Mouse (Mus musculus): ENCODE results near the gene Adrm1.
"Not testable (repeated sequence)": the region's sequence is repeated elsewhere in the genome, so short reads cannot be mapped to it uniquely, and the experiment has no call there.

The Adrm1 gene

DNA sequence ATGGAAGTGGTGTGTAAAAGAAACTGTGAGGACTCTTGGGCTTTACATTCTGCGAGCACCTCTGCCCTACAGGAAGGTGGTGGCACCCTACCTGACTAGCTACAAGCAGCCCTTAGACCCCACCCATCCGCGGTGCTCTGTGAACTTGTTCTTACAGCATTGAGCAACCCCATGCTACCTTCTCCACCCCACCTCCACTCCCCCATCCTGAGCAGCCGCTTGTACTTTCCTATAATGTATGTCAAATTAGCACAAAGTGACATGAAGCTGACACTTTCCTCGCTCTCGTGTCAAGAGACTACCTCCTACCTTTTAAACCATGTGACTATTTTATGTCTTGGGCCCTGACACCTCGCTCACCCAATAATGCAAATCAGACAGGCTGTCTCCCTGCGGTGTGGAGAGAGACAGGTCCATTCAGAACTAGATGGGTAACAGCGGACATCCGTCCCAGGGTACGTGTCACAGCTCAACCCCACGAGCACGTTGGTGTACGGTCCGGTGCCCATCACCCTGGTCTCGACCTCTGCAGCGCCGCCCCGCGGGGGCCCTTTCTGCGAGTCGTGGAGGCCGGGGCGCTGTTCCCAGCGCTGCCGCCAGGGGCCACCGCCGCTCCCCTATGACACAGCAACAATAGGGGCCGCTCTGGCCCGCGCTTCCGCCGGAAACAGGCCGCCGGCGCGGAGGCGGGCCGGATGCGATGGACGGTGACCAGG is at the start of gene Adrm1:
Gene Adrm1, plus strand, starts transcription at position 680 of the 716 bp plus-strand sequence.
- DNase-seq (ENCODE audit: low spot score in 2 of 2), result peak; percentile 97

DNA sequence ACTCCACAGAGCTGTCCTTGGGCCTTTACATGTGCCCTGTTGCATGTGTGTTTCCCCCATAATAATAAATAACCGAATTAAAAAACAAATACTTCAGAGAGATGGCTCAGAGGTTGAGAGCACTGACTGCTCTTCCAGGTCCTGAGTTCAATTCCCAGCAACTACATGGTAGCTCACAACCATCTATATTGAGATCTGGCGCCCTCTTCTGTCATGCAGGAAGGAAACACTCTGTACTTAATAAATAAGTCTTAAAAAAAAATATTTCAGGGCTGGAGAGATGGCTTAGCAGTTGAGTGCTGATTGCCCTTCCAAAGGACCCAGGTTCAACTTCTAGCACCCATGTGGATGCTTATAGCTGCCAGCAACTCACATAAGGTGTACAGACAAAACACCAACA is 47.1 kb upstream of the Adrm1 start:
- DNase-seq (ENCODE audit: low spot score in 2 of 2), result no peak

DNA sequence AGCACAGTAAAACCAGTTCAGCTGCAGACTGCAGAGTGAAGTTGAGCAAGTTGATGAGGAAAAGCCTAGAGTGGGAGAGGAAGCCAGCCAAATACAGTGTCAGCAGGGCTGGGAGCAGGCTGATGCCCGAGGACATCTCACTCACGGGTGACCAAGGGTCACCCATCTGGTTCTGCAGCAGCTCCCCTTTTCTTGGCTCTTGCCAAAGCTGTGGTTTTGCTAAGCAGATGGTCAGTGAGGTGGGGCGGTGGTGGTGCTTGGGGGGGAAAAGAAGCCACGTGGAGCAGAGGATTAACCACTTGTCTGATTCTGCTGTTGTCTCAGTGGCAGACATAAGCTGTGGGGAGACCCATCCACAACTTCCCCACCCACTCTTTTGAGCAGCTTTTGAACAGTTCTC is 45.1 kb upstream of the Adrm1 start:
- DNase-seq (ENCODE audit: low spot score in 2 of 2), result no peak

DNA sequence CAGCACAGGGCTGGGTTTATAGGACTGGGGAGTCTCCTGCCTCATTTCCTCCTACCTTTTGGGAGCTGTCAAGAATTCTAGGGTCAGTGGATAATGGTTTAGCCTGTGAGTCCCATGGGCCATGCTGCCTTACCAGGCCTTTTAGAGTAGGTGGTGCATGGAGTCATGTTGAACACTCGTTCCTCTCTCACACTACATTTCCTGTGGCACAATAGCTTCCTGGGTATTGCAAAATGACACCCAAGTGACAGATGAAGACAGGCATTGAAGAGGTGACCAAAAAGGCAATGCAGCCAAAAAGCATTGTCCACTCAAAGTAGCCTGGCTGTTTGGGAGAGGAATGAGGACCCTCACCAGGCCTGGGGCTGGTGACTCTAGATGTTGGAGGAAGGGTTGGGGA is 43.6 kb upstream of the Adrm1 start:
- no peak for DNase-seq (ENCODE audit: low spot score in 2 of 2)

DNA sequence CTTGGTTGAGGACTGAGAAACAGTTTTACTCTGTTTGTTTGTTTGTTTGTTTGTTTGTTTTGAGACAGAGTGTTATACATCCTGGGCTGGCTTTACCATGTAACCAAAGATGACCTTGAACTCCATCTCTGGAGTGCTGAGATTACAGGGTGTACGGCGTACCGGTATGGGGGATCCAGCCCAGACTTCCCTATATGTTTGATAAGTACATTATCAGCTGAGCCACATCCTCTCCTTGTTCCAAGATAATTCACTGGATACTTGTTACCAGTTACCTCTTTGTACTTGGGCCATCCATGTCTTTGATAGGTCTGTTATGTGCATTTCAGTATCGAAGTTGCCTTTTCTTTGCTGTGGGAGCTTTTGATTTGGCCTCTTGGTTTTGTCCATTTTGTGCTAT is 38.1 kb upstream of the Adrm1 start:
- no peak for DNase-seq (ENCODE audit: low spot score in 2 of 2)

DNA sequence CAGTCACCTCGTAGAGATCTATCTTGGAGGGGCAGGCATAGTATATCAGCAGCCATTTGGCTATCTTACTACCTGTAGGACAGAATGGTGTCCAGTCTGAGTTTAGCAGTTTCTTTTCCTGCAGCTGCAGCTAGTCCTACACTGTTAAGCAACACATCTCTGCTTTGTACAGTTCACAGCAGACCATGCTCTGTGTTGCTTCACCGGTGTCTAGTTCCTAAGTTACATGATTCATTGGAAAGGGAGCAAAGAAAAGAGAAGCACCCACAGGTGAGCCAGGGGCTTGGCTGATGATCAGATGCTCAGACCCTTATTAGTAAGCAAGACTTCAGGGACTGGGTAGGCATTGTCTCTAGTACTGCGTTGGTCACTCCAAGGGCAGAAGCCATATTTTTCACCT is 37.4 kb upstream of the Adrm1 start:
- no peak for DNase-seq (ENCODE audit: low spot score in 2 of 2)

DNA sequence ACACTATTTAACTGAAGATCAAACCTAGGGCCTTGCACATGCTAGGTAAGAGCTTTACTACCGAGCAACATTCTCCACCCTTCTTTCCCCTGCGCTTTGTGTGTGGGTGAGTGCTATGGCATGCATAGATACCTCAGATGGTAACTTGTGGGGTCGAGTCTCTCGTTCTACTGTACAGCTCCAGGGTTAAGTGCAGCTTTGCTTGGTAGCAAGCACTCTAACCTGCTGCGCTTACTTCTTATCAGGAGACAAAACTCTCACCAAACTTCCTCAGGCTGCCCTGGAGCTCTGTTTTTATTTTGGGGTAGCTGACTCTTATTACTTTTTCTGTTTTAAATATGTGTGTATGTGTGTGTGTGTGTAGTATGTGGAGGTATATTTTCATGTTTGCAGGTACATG is 35.9 kb upstream of the Adrm1 start:
- no peak for DNase-seq (ENCODE audit: low spot score in 2 of 2)

DNA sequence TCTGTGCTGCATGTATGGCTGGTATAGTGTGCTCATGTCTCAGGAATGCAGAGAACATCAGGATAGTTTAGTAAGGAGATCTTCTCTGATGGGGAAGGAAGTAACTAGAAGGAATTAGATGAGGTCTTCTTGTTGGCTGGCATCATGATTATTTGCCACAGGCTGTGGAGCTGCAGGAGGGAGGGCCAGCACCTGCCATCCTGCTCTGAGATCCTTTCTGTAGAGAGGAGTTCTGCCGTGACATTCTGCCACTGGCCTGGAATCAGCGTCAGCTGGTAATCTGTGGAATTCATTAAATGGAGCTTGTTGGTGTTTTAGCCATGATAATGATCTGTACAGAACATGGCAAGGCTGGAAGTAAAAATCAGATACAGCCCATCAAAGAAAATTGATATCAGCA is 25.2 kb upstream of the Adrm1 start:
- DNase-seq (ENCODE audit: low spot score in 2 of 2), result no peak

DNA sequence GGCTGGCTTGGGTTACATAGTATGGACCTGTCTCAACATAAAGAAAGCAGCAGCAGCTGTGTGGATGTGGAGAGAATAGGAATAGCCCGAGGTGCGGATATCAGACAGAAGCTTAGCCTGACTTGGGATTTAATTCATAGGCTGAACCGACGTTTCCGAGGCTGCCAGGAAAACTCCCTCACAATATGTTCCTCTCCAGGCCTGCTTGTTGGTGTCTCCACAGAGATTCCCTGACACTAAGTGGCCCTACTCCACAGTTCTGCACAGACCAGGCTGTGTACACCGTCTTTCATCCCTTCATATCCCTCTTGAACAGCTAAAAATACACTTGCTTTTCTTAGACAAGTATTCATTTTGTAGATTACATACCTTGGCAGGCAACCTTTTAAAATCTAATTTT is 23.9 kb upstream of the Adrm1 start:
- no peak for DNase-seq (ENCODE audit: low spot score in 2 of 2)

DNA sequence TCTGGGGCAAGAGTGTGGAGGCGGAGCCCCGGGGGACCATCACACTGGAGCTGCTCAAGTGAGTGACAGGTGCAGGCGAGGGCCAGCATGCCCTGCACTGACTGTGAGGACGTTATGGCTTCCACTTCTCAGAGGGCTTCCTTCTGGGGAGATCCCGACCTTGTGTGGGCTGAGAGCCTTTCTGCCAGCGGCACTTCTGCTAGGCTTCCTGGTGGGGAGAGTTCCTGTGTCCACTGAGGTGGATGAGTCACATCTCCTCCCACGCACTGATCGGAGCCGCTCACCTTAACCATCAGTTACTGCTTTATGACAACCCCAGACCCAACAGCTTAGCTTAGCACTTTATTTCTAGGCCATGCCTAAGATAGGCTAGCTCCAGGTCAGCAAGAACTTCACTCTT is 22.7 kb upstream of the Adrm1 start:
- no peak for DNase-seq (ENCODE audit: low spot score in 2 of 2)

DNA sequence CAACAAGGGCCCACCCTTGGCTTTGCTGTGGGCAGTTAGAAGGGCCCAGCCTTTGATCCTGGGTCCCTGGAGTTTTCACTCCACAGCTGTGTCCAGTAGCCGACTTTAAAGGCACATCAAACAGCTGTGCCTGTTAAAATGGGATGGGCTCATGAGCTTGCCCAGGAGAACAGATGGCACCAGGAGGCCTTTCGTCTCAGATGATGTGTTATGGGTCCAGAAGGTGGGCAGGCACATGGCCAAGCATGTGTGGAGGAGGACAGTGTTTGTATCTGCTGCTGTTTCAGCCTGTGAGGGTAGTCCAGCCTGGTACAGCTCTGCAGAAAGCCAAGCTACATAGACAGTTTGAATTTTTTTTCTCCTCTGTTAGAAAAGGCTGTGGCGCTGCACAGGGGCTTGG is 16.5 kb upstream of the Adrm1 start:
- no peak for DNase-seq (ENCODE audit: low spot score in 2 of 2)

DNA sequence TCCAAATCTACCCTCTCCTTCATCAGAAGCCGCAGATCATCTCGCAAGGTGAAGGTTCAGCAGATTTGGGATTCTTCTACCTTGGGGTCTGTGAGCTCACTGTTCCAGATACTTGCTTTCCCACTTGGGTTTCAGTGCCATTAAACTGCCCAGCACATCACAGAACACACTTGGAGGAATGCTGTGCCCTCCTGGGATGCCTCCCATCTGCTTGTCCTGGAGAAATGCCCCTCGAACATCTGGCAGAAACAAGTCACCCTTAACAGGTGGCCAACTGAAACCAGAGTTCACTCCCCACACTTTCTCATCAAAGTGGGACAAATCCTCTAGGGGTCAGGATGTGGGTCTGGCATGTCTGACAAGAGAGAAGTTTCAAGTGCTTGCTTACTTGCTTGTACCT is 12.7 kb upstream of the Adrm1 start:
- no peak for DNase-seq (ENCODE audit: low spot score in 2 of 2)

DNA sequence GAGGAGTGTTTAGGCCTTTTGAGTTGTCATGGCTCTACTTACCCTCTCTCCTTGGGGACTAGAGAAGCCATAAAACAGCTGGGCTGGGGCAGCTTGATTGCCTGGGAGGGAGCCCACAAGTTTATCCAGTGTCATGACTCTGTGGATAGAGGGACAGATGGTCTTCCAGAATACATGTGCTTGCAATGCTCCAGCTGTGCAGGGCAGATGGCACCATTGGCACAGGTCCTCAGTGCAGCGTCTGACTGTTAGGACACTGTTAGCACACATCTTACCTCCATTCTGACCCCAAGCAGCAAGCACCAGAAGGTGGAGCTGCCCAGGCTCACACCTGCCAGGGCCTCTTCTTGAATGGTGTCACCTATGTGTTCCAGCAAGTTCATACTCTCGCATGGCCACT is 5.4 kb upstream of the Adrm1 start:
- no peak for DNase-seq (ENCODE audit: low spot score in 2 of 2)

DNA sequence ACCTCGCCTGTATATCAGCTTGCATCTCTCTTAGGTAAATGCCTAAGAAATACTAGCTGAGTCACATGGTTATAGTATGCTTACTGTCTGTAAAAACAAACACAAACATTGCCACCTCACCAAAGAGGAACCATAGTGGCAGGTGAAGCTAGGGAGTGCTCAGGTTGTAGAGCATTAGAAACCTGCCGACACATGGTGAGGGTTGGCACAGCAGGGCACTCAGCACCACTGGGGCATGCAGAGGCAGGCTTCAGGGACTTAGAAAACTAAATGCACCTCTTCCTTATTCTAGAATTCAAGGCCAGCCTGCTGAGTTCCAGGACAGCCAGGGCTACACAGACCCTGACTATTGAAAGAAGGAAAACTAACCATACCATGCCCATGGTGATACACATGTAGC is 4.4 kb upstream of the Adrm1 start:
- no peak for DNase-seq (ENCODE audit: low spot score in 2 of 2)

DNA sequence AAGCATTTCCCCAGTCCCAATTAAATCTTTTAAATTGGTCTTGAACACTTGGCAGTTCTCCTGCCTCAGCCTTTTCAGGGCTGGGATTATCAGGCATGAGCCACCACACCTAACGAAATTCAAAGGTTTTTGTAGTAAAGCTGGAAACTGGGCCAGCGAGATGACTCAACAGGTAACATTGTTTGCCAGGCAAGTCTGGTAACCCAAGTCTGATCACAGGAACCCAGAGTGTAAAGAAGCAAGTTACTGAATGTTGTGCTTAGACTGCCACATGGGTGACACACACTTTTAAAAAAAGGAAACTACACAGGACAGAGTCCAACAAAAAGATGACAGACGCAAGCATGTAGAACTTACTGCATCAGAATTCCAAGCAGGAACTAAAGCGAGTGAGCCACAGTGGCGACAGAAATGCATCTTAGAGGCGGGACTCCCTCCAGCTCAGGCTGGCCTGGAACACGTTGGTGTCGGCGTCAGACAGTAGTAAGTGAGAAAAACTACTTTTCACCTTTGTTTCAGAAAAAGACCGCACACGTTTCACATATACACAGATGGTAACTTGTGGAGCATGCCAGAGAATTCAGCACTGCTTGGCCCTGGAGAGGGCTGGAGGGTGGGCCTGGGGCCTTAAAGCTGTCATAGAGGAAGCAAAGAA is 1.0 kb upstream of the Adrm1 start:
- DNase-seq (ENCODE audit: low spot score in 2 of 2), result no peak

DNA sequence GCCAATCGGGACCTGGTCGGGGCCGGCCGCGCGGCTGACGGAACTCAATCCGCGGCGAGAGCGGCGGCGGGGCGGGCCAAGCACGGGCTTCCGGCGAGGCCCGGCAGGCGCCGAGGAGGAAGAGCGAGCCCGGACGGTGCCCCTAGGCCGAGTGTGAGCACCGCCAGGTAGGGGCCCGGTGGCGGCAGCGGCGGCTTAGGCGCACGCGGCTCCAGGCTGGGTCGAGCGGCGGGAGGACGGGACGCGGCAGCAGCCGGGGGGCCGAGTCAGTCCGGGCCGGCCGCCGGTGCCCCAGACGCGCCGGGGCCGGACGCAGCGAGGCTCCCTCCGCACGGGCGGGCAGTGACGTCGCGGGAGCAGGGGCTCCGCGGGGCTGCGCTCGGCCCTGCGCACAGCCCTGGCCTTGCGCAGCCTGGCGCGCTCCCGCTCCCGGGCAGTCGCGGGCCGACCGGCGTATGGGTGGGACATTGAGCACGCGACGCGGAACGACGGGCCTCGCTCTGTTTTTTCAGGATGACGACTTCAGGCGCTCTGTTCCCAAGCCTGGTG is 311 bp downstream of the Adrm1 start:
- DNase-seq (ENCODE audit: low spot score in 2 of 2), result no peak

DNA sequence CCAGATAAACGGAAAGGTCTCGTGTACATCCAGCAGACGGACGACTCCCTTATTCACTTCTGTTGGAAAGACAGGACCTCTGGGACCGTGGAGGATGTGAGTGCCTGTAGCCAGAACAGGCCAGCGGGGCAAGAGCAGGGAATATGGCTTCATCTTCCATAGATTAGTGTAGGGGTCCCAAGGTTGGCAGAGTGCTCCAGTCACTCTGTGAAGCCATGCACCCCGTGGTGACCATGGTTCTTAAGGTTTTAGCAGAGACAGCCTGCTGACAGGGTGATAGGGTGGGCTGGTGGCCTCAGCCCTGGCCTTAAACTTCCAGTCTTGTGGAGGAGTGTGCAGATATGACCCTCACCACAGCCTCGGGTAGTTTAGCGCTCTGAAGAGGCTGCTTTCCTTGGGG is 867 bp downstream of the Adrm1 start:
- no peak for DNase-seq (ENCODE audit: low spot score in 2 of 2)

DNA sequence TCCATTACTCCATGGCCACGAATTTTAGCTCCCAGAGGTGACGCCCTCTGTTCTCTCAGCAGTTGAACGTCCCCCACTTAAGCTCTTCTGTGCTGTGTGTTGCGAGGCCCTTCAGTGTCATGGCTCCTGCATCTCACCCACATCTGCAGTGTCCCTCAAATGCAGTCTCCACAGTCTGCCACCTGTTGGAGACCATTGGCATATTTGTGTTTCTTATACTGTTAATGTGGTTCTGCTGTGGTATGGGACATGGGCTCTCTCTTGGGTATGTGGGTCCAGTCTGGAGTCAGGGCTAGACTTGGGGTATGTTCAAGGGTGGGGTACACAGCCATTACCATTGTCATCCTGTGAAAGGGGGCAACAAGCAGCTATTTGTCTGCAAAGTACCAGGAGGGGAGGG is 1.9 kb downstream of the Adrm1 start:
- peak in 1 of 2 experiments; percentile 10 for DNase-seq (ENCODE audit: low spot score in 2 of 2)

DNA sequence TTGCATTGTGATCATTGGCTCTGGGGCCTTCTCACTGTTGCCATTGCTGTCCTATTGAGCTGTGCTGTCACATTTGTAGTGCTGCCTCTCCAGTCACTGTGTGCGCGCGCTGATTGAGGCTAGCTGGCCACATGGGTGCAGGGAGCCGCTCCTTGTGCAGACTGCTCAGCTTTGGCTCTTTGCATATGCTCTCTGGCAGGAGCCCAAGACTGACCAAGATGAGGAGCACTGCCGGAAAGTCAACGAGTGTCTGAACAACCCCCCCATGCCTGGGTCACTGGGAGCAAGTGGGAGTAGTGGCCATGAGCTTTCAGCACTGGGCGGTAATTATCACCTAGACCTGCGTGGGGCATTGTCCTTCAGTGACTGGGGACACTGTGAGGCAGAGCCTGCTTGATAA is 2.4 kb downstream of the Adrm1 start:
- not testable (repeated sequence) for DNase-seq (ENCODE audit: low spot score in 2 of 2)

DNA sequence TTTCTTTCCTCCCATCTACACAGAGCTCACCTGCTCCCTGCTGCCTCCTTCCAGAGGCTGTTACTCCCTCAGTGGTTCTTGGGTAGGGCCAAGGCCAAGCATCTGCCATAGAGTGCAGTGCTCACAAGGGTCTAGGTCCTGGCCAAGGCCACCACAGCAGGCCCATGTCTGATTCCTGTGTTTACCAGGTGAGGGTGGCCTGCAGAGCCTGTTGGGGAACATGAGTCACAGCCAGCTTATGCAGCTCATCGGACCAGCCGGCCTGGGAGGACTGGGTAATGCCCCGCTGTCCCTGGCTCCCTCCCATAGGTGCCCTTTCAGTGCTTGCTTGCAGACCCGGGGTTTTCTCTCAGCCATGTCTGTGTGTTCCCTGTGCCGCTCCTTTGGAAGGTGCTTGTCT is 2.8 kb downstream of the Adrm1 start:
- DNase-seq (ENCODE audit: low spot score in 2 of 2), result no peak

DNA sequence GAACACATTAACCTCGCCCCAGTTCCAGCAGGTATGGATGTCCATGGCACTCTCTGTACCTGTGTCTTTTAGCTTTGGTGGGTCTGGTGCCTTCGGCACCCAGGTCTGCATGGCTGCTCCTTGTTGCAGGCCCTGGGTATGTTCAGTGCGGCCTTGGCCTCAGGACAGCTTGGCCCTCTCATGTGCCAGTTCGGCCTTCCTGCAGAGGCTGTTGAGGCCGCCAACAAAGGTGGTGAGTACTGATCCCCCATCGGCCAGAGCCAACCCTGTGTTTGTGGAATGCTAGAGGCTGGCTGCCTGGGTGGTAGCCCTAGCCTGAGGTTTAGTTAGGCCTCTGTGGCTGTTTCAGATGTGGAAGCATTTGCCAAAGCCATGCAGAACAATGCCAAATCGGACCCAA is 4.4 kb downstream of the Adrm1 start:
- DNase-seq (ENCODE audit: low spot score in 2 of 2), result no peak

DNA sequence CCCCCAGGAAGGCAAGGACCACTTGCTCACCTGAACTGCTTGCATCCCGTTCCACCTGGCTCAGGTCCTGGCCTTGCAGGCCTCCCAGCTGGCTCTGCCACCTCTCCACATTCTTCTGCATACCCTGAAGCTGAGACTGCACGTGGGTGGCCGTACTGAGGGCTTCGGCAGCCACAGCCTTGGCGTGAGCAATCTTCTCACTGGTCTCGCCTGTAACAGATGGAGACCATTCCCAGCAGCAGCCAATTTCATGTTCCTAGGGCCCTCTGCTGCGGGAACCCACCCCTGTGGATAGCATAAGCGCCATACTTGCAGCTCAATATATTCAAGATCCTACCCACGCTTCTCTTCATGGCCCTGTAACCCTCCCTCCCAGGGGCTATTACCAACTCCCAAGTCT is 10.3 kb downstream of the Adrm1 start:
- DNase-seq (ENCODE audit: low spot score in 2 of 2), result no peak

DNA sequence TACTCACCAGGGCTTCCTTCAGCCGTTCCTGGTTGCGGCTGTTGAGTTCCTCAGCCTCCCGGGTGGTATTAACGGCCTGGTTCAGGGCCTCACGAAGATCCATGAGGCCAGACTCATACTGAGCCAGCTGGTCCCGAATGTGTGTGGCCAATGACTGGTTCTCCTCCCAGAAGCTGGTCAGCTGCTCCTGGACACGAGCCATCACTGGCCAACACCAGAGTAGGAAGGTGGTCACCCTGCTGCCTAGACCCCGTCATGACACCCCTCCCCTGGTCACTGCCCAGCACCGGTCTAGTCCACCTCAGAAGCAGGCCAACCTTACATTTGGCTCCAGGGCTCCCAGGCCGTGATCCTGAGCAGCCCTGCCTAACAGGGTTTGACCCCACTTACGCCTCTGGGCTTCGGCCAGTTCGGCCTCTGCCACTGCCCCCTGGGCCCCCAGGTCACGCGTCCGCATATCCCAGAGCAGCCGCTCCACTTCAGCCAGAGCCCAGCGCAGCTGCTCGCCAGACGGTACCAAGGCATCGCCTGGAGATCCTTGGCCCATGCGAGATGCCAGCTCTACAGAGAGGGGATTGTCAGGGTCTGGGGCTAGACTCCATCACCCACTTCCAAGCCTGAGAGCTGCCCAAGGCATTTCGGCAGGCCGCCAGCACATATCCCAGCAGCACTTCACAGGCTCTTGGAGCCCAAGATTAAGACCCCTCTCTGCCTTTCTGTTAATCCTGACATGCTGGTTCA is 12.9 kb downstream of the Adrm1 start:
- DNase-seq (ENCODE audit: low spot score in 2 of 2), result no peak

Measured in spleen, postnatal 36 days (tissue).